Mouse (Mus musculus): ENCODE measurements at regions not wholly inside any gene's neighbourhood (a gene's known extent, or its start where the extent isn't known, plus 50 kb on each side); places are given as distances from the start of the nearest gene placed in this dataset.
A peak's percentile ranks its signal among the peaks of the same experiment; 100 is the strongest.
"Not testable (repeated sequence)": the region's sequence is repeated elsewhere in the genome, so short reads cannot be mapped to it uniquely, and the experiment has no call there.

DNA sequence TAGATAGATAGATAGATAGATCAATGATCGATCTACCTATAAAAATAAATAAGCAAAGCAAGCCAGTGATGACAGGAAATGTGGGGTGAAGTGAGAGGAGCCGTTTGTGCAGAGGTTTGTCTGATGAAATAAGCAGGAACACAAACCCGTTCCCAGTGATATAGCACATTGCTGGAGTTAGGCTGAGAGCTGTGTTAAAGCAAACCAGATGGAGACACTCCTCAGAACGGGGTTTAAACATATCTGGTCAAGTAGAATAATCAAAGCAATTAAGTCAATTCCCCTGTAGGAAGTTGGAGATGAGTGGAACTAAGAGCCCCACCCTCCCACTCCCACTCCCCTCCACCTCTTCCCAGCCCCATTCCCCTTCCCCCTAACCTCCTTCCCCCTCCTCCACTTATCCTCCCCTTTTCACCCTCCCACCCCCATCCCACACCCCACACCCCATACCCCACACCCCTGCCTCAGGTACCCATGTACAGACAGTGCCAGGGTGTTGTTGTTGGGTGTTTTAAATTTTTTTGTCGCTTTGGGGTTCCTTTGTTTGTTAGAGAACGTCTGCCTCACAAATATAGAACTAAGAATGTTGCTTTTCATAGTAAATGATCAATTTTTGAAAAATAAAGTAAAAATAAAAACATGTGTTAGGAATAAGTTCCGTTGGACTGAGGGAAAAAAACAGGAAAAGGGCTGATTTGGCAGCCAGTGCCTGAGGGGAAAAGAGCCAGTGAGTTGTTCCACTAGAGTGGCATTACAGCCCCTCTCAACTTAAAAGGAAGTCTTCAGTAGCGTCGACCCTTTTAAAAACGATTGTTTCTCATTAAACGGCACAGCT is 79.8 kb upstream of the Enpep start:
- Histone ChIP-seq H3K27ac (replicated peaks; ENCODE audit: low read depth, low read length) (peak overlapping the region; percentile 41; the same call in 1 of the 2 replicates), H3K4me2 (ENCODE audit: low read depth, low read length) (no peak overlapping the region), H3K27me3 (ENCODE audit: control insufficient read depth, insufficient read depth, low read length) (no peaks in the 10 kb centered on the region), H3K36me3 (replicated peaks; ENCODE audit: control insufficient read depth, insufficient read depth, low read depth, low read length) (no peaks in the 10 kb centered on the region), H3K4me1 (ENCODE audit: control insufficient read depth, insufficient read depth, low read length) (no peaks in the 10 kb centered on the region), H3K9ac (replicated peaks; ENCODE audit: low read length) (no peak overlapping the region), H3K9me3 (replicated peaks; ENCODE audit: control insufficient read depth, low read length) (no peaks in the 10 kb centered on the region), H3K4me3 (ENCODE audit: low read depth, low read length) (no peak overlapping the region)
- peak; percentile 76 for DNase-seq (ENCODE audit: low spot score)
- WGBS, result 31% methylated on average over 11 of the region's 11 CpGs
- peak; percentile 58 for ATAC-seq (replicated peaks; ENCODE audit: insufficient number of reproducible peaks, low FRiP score, low TSS enrichment, low read depth)

DNA sequence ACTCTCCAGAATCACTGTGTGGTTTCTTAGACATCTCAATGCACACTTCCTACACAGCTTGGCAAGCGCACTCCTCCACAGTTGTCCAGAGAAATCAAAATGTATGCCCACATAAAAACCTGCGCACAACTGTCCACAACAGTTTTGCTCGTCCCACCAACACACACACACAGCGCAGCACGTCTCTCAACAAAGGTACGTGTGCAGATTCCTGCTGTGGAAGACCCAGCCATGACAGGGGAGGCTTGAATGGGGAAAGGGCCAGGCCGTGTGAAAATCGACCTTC is 80.4 kb upstream of the Enpep start:
- H3K4me1 ChIP-seq (ENCODE audit: control insufficient read depth, insufficient read depth, low read length), result no peaks in the 10 kb centered on the region
- ATAC-seq (replicated peaks; ENCODE audit: insufficient number of reproducible peaks, low FRiP score, low TSS enrichment, low read depth) (no peak), DNase-seq (ENCODE audit: low spot score) (no peak)
- 62% methylated on average over 8 of the region's 8 CpGs for WGBS
- no peaks in the 10 kb centered on the region for H3K36me3 ChIP-seq (replicated peaks; ENCODE audit: control insufficient read depth, insufficient read depth, low read depth, low read length)
- H3K4me2 ChIP-seq (ENCODE audit: low read depth, low read length), result no peak overlapping the region
- H3K9me3 ChIP-seq (replicated peaks; ENCODE audit: control insufficient read depth, low read length), result no peaks in the 10 kb centered on the region
- peak overlapping the region; percentile 41 for H3K27ac ChIP-seq (replicated peaks; ENCODE audit: low read depth, low read length)
- H3K27me3 ChIP-seq (ENCODE audit: control insufficient read depth, insufficient read depth, low read length), result no peaks in the 10 kb centered on the region
- no peak overlapping the region for H3K9ac ChIP-seq (replicated peaks; ENCODE audit: low read length)
- no peak overlapping the region for H3K4me3 ChIP-seq (ENCODE audit: low read depth, low read length)

DNA sequence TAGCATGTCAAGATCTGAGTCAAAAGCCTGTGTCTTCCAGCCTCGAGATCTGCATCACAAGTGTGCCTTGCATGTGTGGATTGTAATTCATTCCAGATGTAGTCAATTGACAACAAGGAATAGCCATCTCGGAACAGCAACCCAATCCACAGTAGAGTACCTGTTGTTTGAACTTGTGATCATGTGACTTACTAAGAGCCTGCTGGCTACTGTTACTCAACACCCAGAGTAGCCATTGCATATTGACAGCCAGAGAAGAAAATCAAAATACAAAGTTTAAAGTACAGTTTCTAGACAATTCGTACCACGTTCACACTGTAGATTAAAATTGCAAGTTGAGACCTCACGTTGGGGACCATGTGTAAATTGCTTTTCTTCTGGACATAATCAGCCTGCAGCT is 83.1 kb upstream of the Enpep start:
- Histone ChIP-seq H3K9ac (replicated peaks; ENCODE audit: low read length) (no peak overlapping the region), H3K27ac (replicated peaks; ENCODE audit: low read depth, low read length) (no peak overlapping the region), H3K9me3 (replicated peaks; ENCODE audit: control insufficient read depth, low read length) (no peaks in the 10 kb centered on the region), H3K4me1 (ENCODE audit: control insufficient read depth, insufficient read depth, low read length) (no peaks in the 10 kb centered on the region), H3K27me3 (ENCODE audit: control insufficient read depth, insufficient read depth, low read length) (no peaks in the 10 kb centered on the region), H3K36me3 (replicated peaks; ENCODE audit: control insufficient read depth, insufficient read depth, low read depth, low read length) (no peaks in the 10 kb centered on the region), H3K4me2 (ENCODE audit: low read depth, low read length) (no peak overlapping the region), H3K4me3 (ENCODE audit: low read depth, low read length) (no peak overlapping the region)
- 57% methylated on average over 5 of the region's 5 CpGs for WGBS
- ATAC-seq (replicated peaks; ENCODE audit: insufficient number of reproducible peaks, low FRiP score, low TSS enrichment, low read depth) (no peak), DNase-seq (ENCODE audit: low spot score) (peak; percentile 47)

DNA sequence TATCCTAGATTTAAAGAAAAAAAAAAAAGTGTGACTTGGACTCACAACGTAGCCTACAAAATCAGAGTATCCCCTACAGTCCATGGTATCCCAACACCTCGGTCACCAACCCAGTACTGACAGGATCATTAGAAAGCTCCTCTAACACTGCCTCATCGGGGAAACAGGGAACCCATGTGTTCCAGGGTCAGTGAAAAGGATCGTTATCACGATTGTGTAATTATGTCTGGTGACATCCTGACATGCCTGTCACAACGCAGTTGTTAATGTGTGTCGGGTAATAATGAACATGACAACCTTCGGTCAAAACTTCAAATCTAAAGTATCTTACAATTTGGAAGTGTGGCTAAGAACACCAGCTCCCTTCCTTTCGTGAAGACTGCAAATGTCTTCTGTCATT is 83.8 kb upstream of the Enpep start:
- H3K9ac ChIP-seq (replicated peaks; ENCODE audit: low read length), result no peak overlapping the region
- H3K4me3 ChIP-seq (ENCODE audit: low read depth, low read length), result no peak overlapping the region
- H3K9me3 ChIP-seq (replicated peaks; ENCODE audit: control insufficient read depth, low read length), result no peaks in the 10 kb centered on the region
- WGBS, result 89% methylated on average over 9 of the region's 9 CpGs
- no peaks in the 10 kb centered on the region for H3K27me3 ChIP-seq (ENCODE audit: control insufficient read depth, insufficient read depth, low read length)
- no peak for DNase-seq (ENCODE audit: low spot score)
- no peak overlapping the region for H3K4me2 ChIP-seq (ENCODE audit: low read depth, low read length)
- no peaks in the 10 kb centered on the region for H3K36me3 ChIP-seq (replicated peaks; ENCODE audit: control insufficient read depth, insufficient read depth, low read depth, low read length)
- no peak for ATAC-seq (replicated peaks; ENCODE audit: insufficient number of reproducible peaks, low FRiP score, low TSS enrichment, low read depth)
- no peaks in the 10 kb centered on the region for H3K4me1 ChIP-seq (ENCODE audit: control insufficient read depth, insufficient read depth, low read length)
- H3K27ac ChIP-seq (replicated peaks; ENCODE audit: low read depth, low read length), result no peak overlapping the region

DNA sequence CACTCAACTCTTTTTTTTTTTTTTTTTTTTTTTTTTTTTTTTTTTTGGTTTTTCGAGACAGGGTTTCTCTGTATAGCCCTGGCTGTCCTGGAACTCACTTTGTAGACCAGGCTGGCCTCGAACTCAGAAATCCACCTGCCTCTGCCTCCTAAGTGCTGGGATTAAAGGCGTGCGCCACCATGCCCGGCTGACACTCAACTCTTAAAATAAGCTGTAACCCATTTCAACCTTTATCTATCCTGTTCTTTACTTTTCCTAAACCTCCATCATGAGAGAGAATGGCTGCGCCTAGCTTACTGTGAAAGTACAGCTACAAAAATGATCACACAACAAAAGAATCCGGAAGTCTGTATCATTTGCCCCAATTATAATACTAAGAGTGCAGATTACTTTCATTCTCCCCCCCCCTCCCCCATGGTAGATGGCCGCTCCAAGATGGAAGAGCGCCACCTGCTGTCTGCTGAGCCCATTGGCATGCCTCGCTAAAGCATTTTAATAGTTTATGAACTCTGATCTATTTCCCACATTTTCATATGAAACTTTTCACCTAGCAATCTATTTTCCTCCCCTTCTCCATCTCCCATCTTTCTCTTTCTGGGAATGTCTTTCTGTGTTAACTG is 89.2 kb upstream of the Enpep start:
- H3K9ac ChIP-seq (replicated peaks; ENCODE audit: low read length); H3K4me3 ChIP-seq (ENCODE audit: low read depth, low read length); ATAC-seq (replicated peaks; ENCODE audit: insufficient number of reproducible peaks, low FRiP score, low TSS enrichment, low read depth); H3K36me3 ChIP-seq (replicated peaks; ENCODE audit: control insufficient read depth, insufficient read depth, low read depth, low read length); H3K27ac ChIP-seq (replicated peaks; ENCODE audit: low read depth, low read length); H3K4me2 ChIP-seq (ENCODE audit: low read depth, low read length); H3K27me3 ChIP-seq (ENCODE audit: control insufficient read depth, insufficient read depth, low read length); H3K4me1 ChIP-seq (ENCODE audit: control insufficient read depth, insufficient read depth, low read length); H3K9me3 ChIP-seq (replicated peaks; ENCODE audit: control insufficient read depth, low read length): not testable (repeated sequence)
- WGBS, result 59% methylated on average over 9 of the region's 10 CpGs
- DNase-seq (ENCODE audit: low spot score), result peak; percentile 75

DNA sequence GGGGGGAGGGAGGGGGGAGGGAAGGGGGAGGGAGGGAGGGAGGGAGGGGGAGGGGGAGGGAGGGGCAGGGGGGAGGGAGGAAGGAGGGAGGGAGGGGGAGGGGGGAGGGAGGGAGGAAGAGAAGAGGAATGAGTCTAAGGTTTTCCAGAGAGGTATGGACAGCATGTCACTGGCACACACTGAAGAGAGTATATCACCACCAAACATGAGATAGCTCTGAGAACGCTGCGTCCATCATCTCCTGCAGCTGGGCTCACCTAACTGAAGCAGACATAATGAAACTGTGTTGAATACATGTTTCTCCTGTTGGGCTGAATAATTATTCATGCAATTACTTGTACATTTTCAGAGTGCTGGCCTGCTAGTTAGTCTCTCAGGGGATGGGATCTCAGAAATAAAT is 96.2 kb upstream of the Enpep start:
- no peak for ATAC-seq (replicated peaks; ENCODE audit: insufficient number of reproducible peaks, low FRiP score, low TSS enrichment, low read depth)
- WGBS, result 81% methylated on average over 2 of the region's 2 CpGs
- no peak overlapping the region for H3K27ac ChIP-seq (replicated peaks; ENCODE audit: low read depth, low read length)

DNA sequence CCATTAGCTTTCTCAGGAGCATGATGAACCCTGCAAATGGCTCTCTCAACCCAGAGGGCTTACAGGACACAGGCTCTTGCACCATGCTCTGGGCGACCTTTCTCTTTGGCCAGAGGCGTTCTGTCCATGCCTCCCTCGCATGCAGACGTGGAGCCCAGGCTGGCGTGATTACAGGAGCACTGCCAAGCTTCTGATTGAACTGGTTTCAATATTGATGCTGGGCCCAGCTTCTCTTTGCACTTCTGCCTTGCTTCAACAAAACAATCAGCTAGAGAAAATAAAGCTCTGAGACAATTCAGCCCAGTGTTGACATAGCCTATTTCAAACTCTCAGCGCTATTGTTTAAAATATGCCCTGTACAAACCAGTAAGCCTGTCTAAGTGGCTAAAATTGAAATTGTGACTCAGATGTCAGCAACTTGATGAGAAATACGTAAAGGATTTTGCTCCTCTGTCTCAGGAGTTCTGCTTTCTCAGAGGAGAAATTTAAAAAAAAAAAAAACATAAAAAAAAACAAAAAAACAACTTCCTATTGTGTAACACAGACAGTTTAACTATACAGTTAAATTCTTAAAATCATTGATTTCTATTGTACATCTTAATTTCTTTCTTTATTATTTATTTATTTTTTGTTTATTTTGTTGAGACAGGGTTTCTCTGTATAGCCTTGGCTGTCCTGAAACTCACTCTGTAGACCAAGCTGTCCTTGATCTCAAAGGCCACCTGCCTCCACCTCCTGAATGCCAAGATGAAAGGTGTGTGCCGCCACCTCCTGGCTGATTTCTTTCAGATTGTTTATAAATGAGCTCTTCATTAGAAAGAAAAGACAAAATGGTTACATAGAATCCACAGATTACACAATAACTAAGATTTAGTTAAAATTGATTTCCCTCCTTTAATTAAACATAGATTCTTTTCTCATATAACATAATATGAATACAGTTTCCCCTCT is 96.9 kb upstream of the Enpep start:
- H3K9ac ChIP-seq (replicated peaks; ENCODE audit: low read length), result no peak overlapping the region
- H3K36me3 ChIP-seq (replicated peaks; ENCODE audit: control insufficient read depth, insufficient read depth, low read depth, low read length), result no peaks in the 10 kb centered on the region
- no peak overlapping the region for H3K4me3 ChIP-seq (ENCODE audit: low read depth, low read length)
- no peak overlapping the region for H3K27ac ChIP-seq (replicated peaks; ENCODE audit: low read depth, low read length)
- H3K4me2 ChIP-seq (ENCODE audit: low read depth, low read length), result no peak overlapping the region
- H3K9me3 ChIP-seq (replicated peaks; ENCODE audit: control insufficient read depth, low read length), result no peaks in the 10 kb centered on the region
- H3K4me1 ChIP-seq (ENCODE audit: control insufficient read depth, insufficient read depth, low read length), result no peaks in the 10 kb centered on the region
- 61% methylated on average over 8 of the region's 8 CpGs for WGBS
- peak; percentile 53 for DNase-seq (ENCODE audit: low spot score)
- no peaks in the 10 kb centered on the region for H3K27me3 ChIP-seq (ENCODE audit: control insufficient read depth, insufficient read depth, low read length)
- no peak for ATAC-seq (replicated peaks; ENCODE audit: insufficient number of reproducible peaks, low FRiP score, low TSS enrichment, low read depth)

More for the DNA sequence above, 96.2 kb upstream of the Enpep start:
- Histone ChIP-seq H3K27me3 (ENCODE audit: control insufficient read depth, insufficient read depth, low read length) (no peaks in the 10 kb centered on the region), H3K4me3 (ENCODE audit: low read depth, low read length) (no peak overlapping the region), H3K9ac (replicated peaks; ENCODE audit: low read length) (no peak overlapping the region), H3K4me2 (ENCODE audit: low read depth, low read length) (no peak overlapping the region), H3K36me3 (replicated peaks; ENCODE audit: control insufficient read depth, insufficient read depth, low read depth, low read length) (no peaks in the 10 kb centered on the region), H3K4me1 (ENCODE audit: control insufficient read depth, insufficient read depth, low read length) (no peaks in the 10 kb centered on the region), H3K9me3 (replicated peaks; ENCODE audit: control insufficient read depth, low read length) (no peaks in the 10 kb centered on the region)
- DNase-seq (ENCODE audit: low spot score), result no peak

DNA sequence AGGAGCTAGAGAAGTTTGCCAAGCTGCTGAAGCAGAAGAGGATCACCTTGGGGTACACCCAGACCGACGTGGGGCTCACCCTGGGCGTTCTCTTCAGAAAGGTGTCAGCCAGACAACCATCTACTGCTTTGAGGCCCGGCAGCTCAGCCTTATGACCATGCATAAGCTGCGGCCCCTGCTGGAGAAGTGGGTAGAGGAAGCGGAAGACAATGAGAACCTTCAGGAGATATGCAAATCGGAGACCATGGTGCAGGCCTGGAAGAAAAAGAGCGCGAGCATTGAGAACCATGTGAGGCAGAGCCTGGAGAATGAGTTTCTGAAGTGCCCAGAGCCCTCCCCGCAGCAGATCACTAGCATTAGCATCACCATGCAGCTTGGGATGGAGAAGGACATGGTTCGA is 98.1 kb upstream of the Elovl6 start:
- ATAC-seq (replicated peaks; ENCODE audit: insufficient number of reproducible peaks, low FRiP score, low TSS enrichment, low read depth) (no peak), DNase-seq (ENCODE audit: low spot score) (no peak)
- H3K9me3 ChIP-seq (replicated peaks; ENCODE audit: control insufficient read depth, low read length), result no peaks in the 10 kb centered on the region
- no peak overlapping the region for H3K4me3 ChIP-seq (ENCODE audit: low read depth, low read length)
- H3K27ac ChIP-seq (replicated peaks; ENCODE audit: low read depth, low read length), result no peak overlapping the region
- 63% methylated on average over 11 of the region's 11 CpGs for WGBS
- H3K9ac ChIP-seq (replicated peaks; ENCODE audit: low read length), result no peak overlapping the region
- no peak overlapping the region for H3K4me2 ChIP-seq (ENCODE audit: low read depth, low read length)
- H3K36me3 ChIP-seq (replicated peaks; ENCODE audit: control insufficient read depth, insufficient read depth, low read depth, low read length), result no peaks in the 10 kb centered on the region
- H3K4me1 ChIP-seq (ENCODE audit: control insufficient read depth, insufficient read depth, low read length), result no peaks in the 10 kb centered on the region
- no peaks in the 10 kb centered on the region for H3K27me3 ChIP-seq (ENCODE audit: control insufficient read depth, insufficient read depth, low read length)

Measured in embryonic facial prominence, embryonic 11.5 days (tissue).